Mouse (Mus musculus): ENCODE measurements around the gene Toe1.
"Not testable (repeated sequence)": the region's sequence is repeated elsewhere in the genome, so short reads cannot be mapped to it uniquely, and the experiment has no call there.

The Toe1 gene

GRCm38 (mm10) chr4:116807197-116808129 lies at the start of gene Toe1, which contains the start of gene Mutyh:
Gene Toe1, minus strand, starts transcription at chr4:116807640.
Gene Mutyh, plus strand, starts transcription at chr4:116807723.
- DNase-seq (ENCODE audit: low spot score in 2 of 2), result peak; percentile 84 to 86

GRCm38 (mm10) chr4:116857203-116857602 lies 49.8 kb upstream of the Toe1 start:
- no peak for DNase-seq (ENCODE audit: low spot score in 2 of 2)

- no peak for DNase-seq (ENCODE audit: low spot score in 2 of 2)
These were observed 46.8 kb upstream of the Toe1 start for GRCm38 (mm10) chr4:116854286-116854685.

GRCm38 (mm10) chr4:116849901-116850300 lies 42.5 kb upstream of the Toe1 start:
- DNase-seq (ENCODE audit: low spot score in 2 of 2), result no peak

- no peak for DNase-seq (ENCODE audit: low spot score in 2 of 2)
These were observed 36.9 kb upstream of the Toe1 start for GRCm38 (mm10) chr4:116844324-116844723.

- no peak for DNase-seq (ENCODE audit: low spot score in 2 of 2)
These were observed 33.4 kb upstream of the Toe1 start for GRCm38 (mm10) chr4:116840841-116841240.

- not testable (repeated sequence) for DNase-seq (ENCODE audit: low spot score in 2 of 2)
These were observed 32.7 kb upstream of the Toe1 start for GRCm38 (mm10) chr4:116840096-116840495.

GRCm38 (mm10) chr4:116838999-116839398 lies 31.6 kb upstream of the Toe1 start:
- no peak for DNase-seq (ENCODE audit: low spot score in 2 of 2)

- no peak for DNase-seq (ENCODE audit: low spot score in 2 of 2)
These were observed 22.6 kb upstream of the Toe1 start for GRCm38 (mm10) chr4:116830070-116830368.

GRCm38 (mm10) chr4:116829364-116830069 lies 22.1 kb upstream of the Toe1 start:
- DNase-seq (ENCODE audit: low spot score in 2 of 2), result no peak

- no peak for DNase-seq (ENCODE audit: low spot score in 2 of 2)
These were observed 20.4 kb upstream of the Toe1 start for GRCm38 (mm10) chr4:116827819-116828218.

- peak; percentile 24 to 52 for DNase-seq (ENCODE audit: low spot score in 2 of 2)
These were observed 17.1 kb upstream of the Toe1 start for GRCm38 (mm10) chr4:116824541-116825004.

GRCm38 (mm10) chr4:116821694-116822016 lies 14.2 kb upstream of the Toe1 start, which contains the start of gene Hpdl:
Gene Hpdl, minus strand, starts transcription at chr4:116821707.
- DNase-seq (ENCODE audit: low spot score in 2 of 2), result no peak

GRCm38 (mm10) chr4:116820902-116821693 lies 13.7 kb upstream of the Toe1 start:
- DNase-seq (ENCODE audit: low spot score in 2 of 2), result peak; percentile 27 to 33

GRCm38 (mm10) chr4:116819968-116820901 lies 12.8 kb upstream of the Toe1 start:
- DNase-seq (ENCODE audit: low spot score in 2 of 2), result no peak

GRCm38 (mm10) chr4:116817486-116817885 lies 10.0 kb upstream of the Toe1 start:
- no peak for DNase-seq (ENCODE audit: low spot score in 2 of 2)

- no peak for DNase-seq (ENCODE audit: low spot score in 2 of 2)
These were observed 7.8 kb upstream of the Toe1 start for GRCm38 (mm10) chr4:116815276-116815675.

- no peak for DNase-seq (ENCODE audit: low spot score in 2 of 2)
These were observed 3.6 kb upstream of the Toe1 start for GRCm38 (mm10) chr4:116811012-116811411.

GRCm38 (mm10) chr4:116799901-116800300 lies 7.5 kb downstream of the Toe1 start:
- no peak for DNase-seq (ENCODE audit: low spot score in 2 of 2)

GRCm38 (mm10) chr4:116796442-116797110 lies 10.9 kb downstream of the Toe1 start:
- DNase-seq (ENCODE audit: low spot score in 2 of 2), result no peak

All from spleen, postnatal 14 days (tissue).